Mouse (Mus musculus) heart, embryonic 14.5 days (tissue): ENCODE results near the gene Rd3. TPM values are rescaled to one million over a fixed set of nuclear protein-coding genes. Genes with fewer than 3 reads are reported as not detected.

Source experiments
- ATAC-seq: fragments of 200-750 bp; cut with Nextera tagmentation; 2 replicates; pipeline ENCODE4 v1.8.0; 2017; ENCODE audit warnings: low read depth, moderate TSS enrichment; ENCODE audit not compliant: insufficient number of reproducible peaks, insufficient read depth, low FRiP score
- H3K27ac ChIP-seq, 2 experiments: fragments of 200-500 bp in 1 of 2; fragments of 300-500 bp in 1 of 2; sonication (generic) in 1 of 2; replicated peaks in 1 of 2; 2 replicates each; pipeline ENCODE4 v1.5.1; 2012 to 2014; ENCODE audit warnings: low read depth in 2 of 2, low read length in 2 of 2, control low read depth in 1 of 2, mild to moderate bottlenecking in 1 of 2, mixed read lengths in 1 of 2; ENCODE audit not compliant: control insufficient read depth in 1 of 2, insufficient read depth in 1 of 2
- H3K27me3 ChIP-seq: fragments of 300-500 bp; sonication (generic); 2 replicates; pipeline ENCODE4 v1.6.1; 2014; ENCODE audit warnings: mild to moderate bottlenecking, low read length, control low read depth; ENCODE audit not compliant: control insufficient read depth, insufficient read depth
- H3K36me3 ChIP-seq: fragments of 300-500 bp; sonication (generic); 2 replicates; pipeline ENCODE4 v1.6.1; 2014; ENCODE audit warnings: mild to moderate bottlenecking, control low read depth, low read length, mixed read lengths; ENCODE audit not compliant: control insufficient read depth, insufficient read depth
- H3K4me1 ChIP-seq, 2 experiments: fragments of 200-500 bp in 1 of 2; fragments of 300-500 bp in 1 of 2; sonication (generic) in 1 of 2; 2 replicates each; pipeline ENCODE4 v1.6.1; 2012 to 2014; ENCODE audit warnings: low read length in 2 of 2, control low read depth in 1 of 2, mixed read lengths in 1 of 2; ENCODE audit not compliant: control insufficient read depth in 2 of 2, insufficient read depth in 2 of 2
- H3K4me2 ChIP-seq: fragments of 300-500 bp; sonication (generic); 2 replicates; pipeline ENCODE4 v1.6.1; 2014; ENCODE audit warnings: mild to moderate bottlenecking, low read length
- H3K4me3 ChIP-seq, 2 experiments: fragments of 200-500 bp in 1 of 2; fragments of 300-500 bp in 1 of 2; sonication (generic) in 1 of 2; 2 replicates each; pipeline ENCODE4 v1.5.1; 2012 to 2014; ENCODE audit warnings: low read length in 2 of 2, mild to moderate bottlenecking in 2 of 2, control low read depth in 1 of 2, low read depth in 1 of 2, moderate library complexity in 1 of 2; ENCODE audit not compliant: control insufficient read depth in 1 of 2, insufficient read depth in 1 of 2
- H3K9ac ChIP-seq: fragments of 300-500 bp; sonication (generic); 2 replicates; pipeline ENCODE4 v1.6.1; 2014; ENCODE audit warnings: mild to moderate bottlenecking, low read length
- H3K9me3 ChIP-seq: fragments of 300-500 bp; sonication (generic); 2 replicates; pipeline ENCODE4 v1.6.1; 2016; ENCODE audit warnings: low read length, control low read depth; ENCODE audit not compliant: control insufficient read depth
- WGBS: fragments of 180-500 bp; shearing (Covaris S2); extraction: QIAGEN DNeasy Blood & Tissue Kit; methylation state at CpG from one replicate; pipeline ENCODE4 v1.1.7; 2014; 5-methylcytosine and 5-hydroxymethylcytosine counted together
- microRNA-seq: library from miRNA; unstranded; fragments of <30 nt; microRNA quantifications from one replicate; pipeline ENCODE4, GENCODE M21; 2016
- polyA plus RNA-seq: library from polyadenylated mRNA; unstranded; fragments of >200 nt; fragmentation: Nextera tagmentation; extraction: Ambion mirVana; gene quantifications from 2 replicates; pipeline ENCODE4 v1.2.1, GENCODE M21; 2014

Rd3 gene
- polyA plus RNA-seq, 1 experiment from 2014 or later, result 7.0 TPM

DNA sequence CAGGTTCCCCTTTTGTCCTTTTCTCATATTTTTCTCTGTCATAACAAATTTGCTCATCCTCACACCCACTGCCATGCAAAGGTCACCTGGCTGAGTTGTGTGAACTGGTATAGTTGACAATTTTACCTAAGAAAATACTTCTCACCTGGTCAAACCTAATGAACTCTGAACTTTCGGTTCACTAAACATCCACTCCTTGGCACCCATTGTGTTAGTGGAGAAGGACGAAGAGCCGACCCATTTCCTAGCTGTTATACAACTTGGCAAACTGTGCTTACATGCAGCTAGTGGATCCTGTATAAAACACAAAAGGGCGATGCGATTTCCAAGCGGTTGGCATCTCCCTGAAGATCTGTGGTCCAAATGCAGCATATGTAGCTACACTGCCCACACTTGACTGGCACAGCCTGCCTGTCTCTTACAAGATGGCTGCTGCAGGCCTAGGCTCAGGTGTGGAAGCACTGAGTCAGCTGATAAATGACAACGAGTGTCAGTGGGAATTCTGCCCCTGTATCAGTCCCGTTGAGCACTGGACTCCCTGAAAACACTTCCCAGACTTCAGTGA is 19.5 kb downstream of the Rd3 start:
- Histone ChIP-seq H3K27ac (no peak overlapping the region), H3K9ac (no peak overlapping the region), H3K4me2 (no peak overlapping the region), H3K27me3 (no peaks in the 10 kb centered on the region), H3K9me3 (0 out of 2 replicates have a peak, but pooled peaks cover 3% of the 10 kb centered on the region), H3K4me3 (no peak overlapping the region), H3K36me3 (peaks cover 51% of the 10 kb centered on the region), H3K4me1 (peaks cover 5 to 12% of the 10 kb centered on the region in 2 experiments)
- whole genome bisulfite sequencing, result 85% methylated on average over 8 of the region's 8 CpGs
- no peak for ATAC-seq

DNA sequence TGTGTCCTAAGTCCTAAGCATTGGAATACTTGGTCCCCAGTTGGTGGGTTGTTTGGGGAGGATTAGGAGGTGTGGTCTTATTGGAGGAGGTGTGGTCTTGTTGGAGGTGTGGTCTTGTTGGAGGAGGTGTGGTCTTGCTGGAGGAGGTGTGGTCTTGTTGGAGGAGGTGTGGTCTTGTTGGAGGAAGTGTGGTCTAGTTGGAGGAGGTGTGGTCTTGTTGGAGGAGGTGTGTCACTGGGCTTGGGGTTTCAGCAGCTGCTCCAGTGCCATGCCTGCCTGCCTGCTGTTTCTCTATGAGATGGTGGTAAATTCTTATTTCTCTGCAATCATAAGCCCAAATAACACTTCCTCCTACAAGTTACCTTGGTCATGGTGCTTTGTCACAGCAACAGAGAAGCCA is 21.9 kb downstream of the Rd3 start:
- Histone ChIP-seq H3K4me3 (no peak overlapping the region), H3K4me1 (peaks cover 0 to 6% of the 10 kb centered on the region in 2 experiments; a peak in 3 of 4 replicates), H3K9ac (no peak overlapping the region), H3K27ac (no peak overlapping the region), H3K9me3 (0 out of 2 replicates have a peak, but pooled peaks cover 3% of the 10 kb centered on the region), H3K27me3 (no peaks in the 10 kb centered on the region), H3K36me3 (peaks cover 51% of the 10 kb centered on the region), H3K4me2 (no peak overlapping the region)
- ATAC-seq, result no peak

Small RNAs within 50 kb of the gene (microRNA-seq; reads per million reads assigned to microRNA genes)
- not detected for gene Mir3473c

Other genes starting within 250 kb of the Rd3 start
- gene Nek2, start 155.9 kb upstream of the Rd3 start, polyA plus RNA-seq, result 28.7 and 30.9 TPM in 2 replicates
- gene Slc30a1, start 70.6 kb upstream of the Rd3 start, polyA plus RNA-seq, result 3.1 and 3.6 TPM in 2 replicates
- gene Traf5, start 115.2 kb downstream of the Rd3 start, polyA plus RNA-seq, result 11.0 and 16.9 TPM in 2 replicates
- gene Rcor3, start 160.7 kb downstream of the Rd3 start, polyA plus RNA-seq, result 39.3 and 40.0 TPM in 2 replicates
- 0.20 and 0.30 TPM in 2 replicates for gene Kcnh1, start 213.4 kb downstream of the Rd3 start, polyA plus RNA-seq